In genomic region chr1:160377337-160378336, GRCm38 (mm10) we compare ENCODE assay signal across 8 mouse cellular contexts.
DNase-seq lines count a peak whose midpoint lies in the region.

No protein-coding gene starts in this region.

- DNase-seq in adrenal gland, postnatal 10 days, result peak; percentile 47
- DNase-seq in adrenal gland, adult 18-20 months (ENCODE audit: low spot score in 2 of 2), result no peak
- DNase-seq in B cell, adult 2 months, result peak; percentile 41 to 44
- DNase-seq in cerebellum, adult 8-10 months, result peak; percentile 33
- peak; percentile 14 to 15 for DNase-seq in heart, postnatal 36 days
- DNase-seq in layer of hippocampus, adult 9-11 months, result peak; percentile 65
- peak; percentile 61 for DNase-seq in lung, postnatal 36 days
- peak; percentile 10 for DNase-seq in skeletal muscle tissue, adult 2 months (ENCODE audit: low read depth, low spot score)

- intact Hi-C loops in heart, postnatal 36 days (cut with DNase I), result loop anchor here (1.0 kb wide), 1 partner anchor 146 kb away; no protein-coding TSS in a partner anchor

Comparison
In these comparisons a context has a peak if more than half of its experiments do, and no peak if none do; other contexts are left out.
1. DNase-seq: peak in adrenal gland, postnatal 10 days (single experiment), B cell, adult 2 months (2 of 2), cerebellum, adult 8-10 months (single experiment), heart, postnatal 36 days (2 of 2), layer of hippocampus, adult 9-11 months (single experiment), lung, postnatal 36 days (single experiment) and skeletal muscle tissue, adult 2 months (single experiment); none in adrenal gland, adult 18-20 months (0 of 2).